Mouse (Mus musculus): ENCODE data around the gene Zscan10. TPM values are rescaled to one million over a fixed set of nuclear protein-coding genes. Genes with fewer than 3 reads are reported as not detected.
A peak's percentile ranks its signal among the peaks of the same experiment; 100 is the strongest.

Zscan10 gene
- polyA plus RNA-seq (2012; rRNA removed) (not detected in 2 replicates), polyA plus RNA-seq (2014; fragmentation: Nextera tagmentation; extraction: Ambion mirVana) (not detected in 2 replicates)

- Histone ChIP-seq H3K27ac (no peak within 1 kb of the TSS), H3K4me3 (ENCODE audit: insufficient read depth in 1 of 2, low read depth in 2 of 2, low read length in 2 of 2) (peak within 1 kb of the TSS in 1 of 2 experiments; percentile 59; a peak in 2 of 4 replicates), H3K9me3 (ENCODE audit: control insufficient read depth, low read length) (no peaks in the 10 kb centered on the region), H3K27me3 (ENCODE audit: control insufficient read depth, insufficient read depth, low read length) (no peaks in the 10 kb centered on the region), H3K4me2 (ENCODE audit: low read depth) (peak within 1 kb of the TSS; percentile 83), H3K36me3 (replicated peaks; ENCODE audit: control insufficient read depth, insufficient read depth, low read depth) (no peaks in the 10 kb centered on the region), H3K9ac (replicated peaks) (peak within 1 kb of the TSS; percentile 60; the same call in 1 of the 2 replicates), H3K4me1 (replicated peaks; ENCODE audit: control insufficient read depth in 2 of 2, insufficient read depth in 2 of 2, low read length in 1 of 2) (peaks cover 0 to 12% of the 10 kb centered on the region in 2 experiments; a peak in 2 of 4 replicates)
- 68% methylated on average over 15 of the region's 15 CpGs for WGBS (ENCODE audit: insufficient replicate concordance)
- TF ChIP-seq EP300 (IDR thresholded peaks at IDR 0.05; ENCODE audit: low read depth) (no peak), CTCF (IDR thresholded peaks at IDR 0.05; ENCODE audit: low read depth) (no peak)
- no peak for DNase-seq (ENCODE audit: low read depth in 3 of 3, low spot score in 3 of 3)
- no peak for ATAC-seq (ENCODE audit: insufficient read depth)
These were observed at the start of gene Zscan10 for GRCm38 (mm10) chr17:23600641-23601622. TSS of gene Zscan10 (plus strand) at chr17:23600856.

- peak overlapping the region; percentile 67 for H3K27ac ChIP-seq
- no peak for ATAC-seq (ENCODE audit: insufficient read depth)
- DNase-seq (ENCODE audit: low read depth in 3 of 3, low spot score in 3 of 3): no peak
These were observed 49.8 kb upstream of the Zscan10 start for GRCm38 (mm10) chr17:23550856-23551255.

GRCm38 (mm10) chr17:23551416-23551815 is 49.2 kb upstream of the Zscan10 start:
- H3K4me1 ChIP-seq (replicated peaks; ENCODE audit: control insufficient read depth in 2 of 2, insufficient read depth in 2 of 2, low read length in 1 of 2): peaks cover 4 to 13% of the 10 kb centered on the region in 2 experiments; a peak in 3 of 4 replicates
- H3K27ac ChIP-seq: no peak overlapping the region; the same call in 1 of the 2 replicates
- no peaks in the 10 kb centered on the region for H3K36me3 ChIP-seq (replicated peaks; ENCODE audit: control insufficient read depth, insufficient read depth, low read depth)

More at GRCm38 (mm10) chr17:23550856-23551255, 49.8 kb upstream of the Zscan10 start:
- H3K36me3 ChIP-seq (replicated peaks; ENCODE audit: control insufficient read depth, insufficient read depth, low read depth): no peaks in the 10 kb centered on the region
- peak overlapping the region; percentile 98 for H3K4me2 ChIP-seq (ENCODE audit: low read depth)
- no peaks in the 10 kb centered on the region for H3K27me3 ChIP-seq (ENCODE audit: control insufficient read depth, insufficient read depth, low read length)
- H3K9ac ChIP-seq (replicated peaks): peak overlapping the region; percentile 71
- H3K4me1 ChIP-seq (replicated peaks; ENCODE audit: control insufficient read depth in 2 of 2, insufficient read depth in 2 of 2, low read length in 1 of 2): peaks cover 4 to 17% of the 10 kb centered on the region in 2 experiments; a peak in 3 of 4 replicates
- H3K4me3 ChIP-seq (ENCODE audit: insufficient read depth in 1 of 2, low read depth in 2 of 2, low read length in 2 of 2): peak overlapping the region; percentile 80 to 94
- H3K9me3 ChIP-seq (ENCODE audit: control insufficient read depth, low read length): no peaks in the 10 kb centered on the region
- TF ChIP-seq CTCF (IDR thresholded peaks at IDR 0.05; ENCODE audit: low read depth) (no peak), EP300 (IDR thresholded peaks at IDR 0.05; ENCODE audit: low read depth) (no peak)
- 0% methylated on average over 15 of the region's 15 CpGs for WGBS (ENCODE audit: insufficient replicate concordance)

GRCm38 (mm10) chr17:23551963-23552362 is 48.7 kb upstream of the Zscan10 start:
- ATAC-seq (ENCODE audit: insufficient read depth) (0 out of 2 replicates have a peak, but pooled peaks have one; percentile 0), DNase-seq (ENCODE audit: low read depth in 3 of 3, low spot score in 3 of 3) (no peak)
- no peak overlapping the region for H3K4me2 ChIP-seq (ENCODE audit: low read depth)
- no peak overlapping the region for H3K4me3 ChIP-seq (ENCODE audit: insufficient read depth in 1 of 2, low read depth in 2 of 2, low read length in 2 of 2)
- H3K27me3 ChIP-seq (ENCODE audit: control insufficient read depth, insufficient read depth, low read length): no peaks in the 10 kb centered on the region
- H3K9ac ChIP-seq (replicated peaks): no peak overlapping the region
- peaks cover 4 to 13% of the 10 kb centered on the region in 2 experiments; a peak in 3 of 4 replicates for H3K4me1 ChIP-seq (replicated peaks; ENCODE audit: control insufficient read depth in 2 of 2, insufficient read depth in 2 of 2, low read length in 1 of 2)
- TF ChIP-seq CTCF (IDR thresholded peaks at IDR 0.05; ENCODE audit: low read depth) (no peak), EP300 (IDR thresholded peaks at IDR 0.05; ENCODE audit: low read depth) (no peak)
- peaks cover 4% of the 10 kb centered on the region; the same call in 1 of the 2 replicates for H3K36me3 ChIP-seq (replicated peaks; ENCODE audit: control insufficient read depth, insufficient read depth, low read depth)
- 63% methylated on average over 5 of the region's 5 CpGs for WGBS (ENCODE audit: insufficient replicate concordance)
- H3K27ac ChIP-seq: no peak overlapping the region
- H3K9me3 ChIP-seq (ENCODE audit: control insufficient read depth, low read length): no peaks in the 10 kb centered on the region

More at GRCm38 (mm10) chr17:23551416-23551815, 49.2 kb upstream of the Zscan10 start:
- DNase-seq (ENCODE audit: low read depth in 3 of 3, low spot score in 3 of 3) (no peak), ATAC-seq (ENCODE audit: insufficient read depth) (no peak)
- H3K9ac ChIP-seq (replicated peaks): peak overlapping the region; percentile 71
- H3K4me3 ChIP-seq (ENCODE audit: insufficient read depth in 1 of 2, low read depth in 2 of 2, low read length in 2 of 2): peak overlapping the region; percentile 80 to 94
- H3K4me2 ChIP-seq (ENCODE audit: low read depth): peak overlapping the region; percentile 98
- TF ChIP-seq CTCF (IDR thresholded peaks at IDR 0.05; ENCODE audit: low read depth): no peak
- TF ChIP-seq EP300 (IDR thresholded peaks at IDR 0.05; ENCODE audit: low read depth): no peak
- no peaks in the 10 kb centered on the region for H3K9me3 ChIP-seq (ENCODE audit: control insufficient read depth, low read length)
- no peaks in the 10 kb centered on the region for H3K27me3 ChIP-seq (ENCODE audit: control insufficient read depth, insufficient read depth, low read length)

Data from liver, embryonic 14.5 days (tissue).